Mouse (Mus musculus) cerebellum, adult 2 months (tissue): ENCODE measurements around the gene Msx2. TPM values are rescaled to one million over a fixed set of nuclear protein-coding genes. Genes with fewer than 3 reads are reported as not detected.

Source experiments
- DNase-seq, 2 experiments: peaks; one replicate each; pipeline ENCODE4 v3.0.0; 2021
- H3K27ac ChIP-seq: fragments of 200-500 bp; 2 replicates; pipeline ENCODE4 v1.5.1; 2012; ENCODE audit warnings: low read length, control low read depth, inconsistent platforms; ENCODE audit not compliant: insufficient read depth
- H3K27me3 ChIP-seq: fragments of 200-500 bp; 2 replicates; pipeline ENCODE4 v1.6.1; 2012; ENCODE audit warnings: inconsistent platforms, mild to moderate bottlenecking, low read length, moderate library complexity; ENCODE audit not compliant: control insufficient read depth, insufficient read depth
- H3K4me1 ChIP-seq: fragments of 200-500 bp; 2 replicates; pipeline ENCODE4 v1.6.1; 2011; ENCODE audit warnings: low read length; ENCODE audit not compliant: control insufficient read depth, insufficient read depth
- H3K4me3 ChIP-seq: fragments of 200-500 bp; replicated peaks from 2 replicates; pipeline ENCODE3; 2011; ENCODE audit warnings: mild to moderate bottlenecking, low read depth, low read length, control low read depth; ENCODE audit not compliant: insufficient read depth
- CTCF ChIP-seq: fragments of 200-500 bp; IDR thresholded peaks from 2 replicates; pipeline ENCODE4 v1.5.1; 2011; ENCODE audit warnings: low read depth, mild to moderate bottlenecking, control low read depth, low read length, moderate library complexity, borderline replicate concordance; ENCODE audit not compliant: insufficient read depth
- POLR2A ChIP-seq: fragments of 200-500 bp; IDR thresholded peaks from 2 replicates; pipeline ENCODE4 v1.6.1; 2011; ENCODE audit warnings: low read length, control low read depth, borderline replicate concordance; ENCODE audit not compliant: insufficient read depth
- WGBS: fragments of 180-500 bp; shearing (Covaris S2); methylation state at CpG from one replicate; pipeline ENCODE4 v1.1.7; 2018; 5-methylcytosine and 5-hydroxymethylcytosine counted together
- polyA plus RNA-seq: library from polyadenylated mRNA; depleted of rRNA; stranded (reverse); fragments of >200 nt; gene quantifications from 2 replicates; pipeline ENCODE4 v1.2.3, GENCODE M21; 2012

Msx2 gene
- polyA plus RNA-seq, 1 experiment = 6.0 TPM

DNA sequence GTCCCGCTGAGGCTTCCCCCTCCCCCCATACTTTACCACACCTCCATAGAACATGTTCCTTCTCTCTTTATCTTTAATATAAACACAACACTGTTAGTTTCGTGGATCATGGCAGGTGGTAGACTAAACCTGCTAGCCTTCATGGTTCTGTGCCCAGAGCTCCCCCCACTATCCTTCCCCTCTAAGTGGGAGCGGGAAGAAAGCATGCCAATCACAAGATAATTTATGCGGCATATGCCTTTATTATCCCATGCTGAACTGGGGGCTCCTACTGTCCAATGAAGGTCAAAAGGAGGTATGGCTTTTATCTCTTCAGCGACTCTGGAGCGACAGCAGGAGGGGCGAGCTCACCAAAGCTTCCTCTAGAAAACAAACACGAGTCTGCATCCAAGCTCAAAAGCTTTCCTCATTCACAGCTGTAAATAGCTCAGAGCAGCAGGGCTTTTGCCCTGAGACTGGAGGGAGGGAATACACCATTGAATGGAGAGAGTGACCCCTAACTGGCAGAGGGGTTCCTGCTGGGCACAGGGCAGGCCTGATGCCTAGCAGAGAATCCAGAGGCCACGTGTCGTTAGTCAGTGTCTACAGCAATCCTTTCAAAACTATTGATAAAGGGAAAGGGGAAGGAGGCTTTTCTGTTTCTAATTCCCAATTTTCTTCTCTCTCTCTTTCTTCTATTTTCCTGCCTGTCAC lies 28.8 kb upstream of the Msx2 start:
- peak in 1 of 2 experiments; percentile 11 for DNase-seq
- H3K27ac ChIP-seq = no peak overlapping the region
- H3K4me1 ChIP-seq = no peaks in the 10 kb centered on the region
- H3K4me3 ChIP-seq = no peak overlapping the region
- 7% methylated on average over 10 of the region's 10 CpGs for WGBS
- H3K27me3 ChIP-seq = no peaks in the 10 kb centered on the region; the same call in 1 of the 2 replicates
- TF ChIP-seq CTCF (no peak), POLR2A (no peak)

DNA sequence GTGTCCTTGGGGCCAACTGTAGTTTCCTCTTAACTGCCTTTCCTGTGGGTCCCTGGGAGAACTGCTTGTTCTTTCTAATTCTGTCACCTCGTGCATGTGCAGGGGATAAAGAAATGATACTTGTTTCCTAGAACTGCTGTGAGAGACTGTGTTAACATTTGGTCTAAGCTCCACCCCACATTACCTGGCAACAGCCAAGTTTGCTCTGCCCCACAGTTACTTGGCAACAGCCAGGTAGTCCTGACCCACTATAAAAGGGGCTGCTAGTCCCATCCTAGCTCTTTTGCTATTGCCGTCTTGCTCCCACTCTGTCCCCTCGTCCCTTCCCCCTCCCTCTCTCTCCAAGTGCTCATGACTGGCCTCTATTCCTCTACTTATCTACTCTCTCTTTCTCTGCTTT lies 28.2 kb upstream of the Msx2 start:
- Histone ChIP-seq H3K4me3 (no peak overlapping the region), H3K4me1 (no peaks in the 10 kb centered on the region), H3K27me3 (no peaks in the 10 kb centered on the region; the same call in 1 of the 2 replicates), H3K27ac (no peak overlapping the region)
- TF ChIP-seq POLR2A (no peak), CTCF (no peak)
- DNase-seq = no peak
- WGBS = 31% methylated on average over 3 of the region's 3 CpGs

DNA sequence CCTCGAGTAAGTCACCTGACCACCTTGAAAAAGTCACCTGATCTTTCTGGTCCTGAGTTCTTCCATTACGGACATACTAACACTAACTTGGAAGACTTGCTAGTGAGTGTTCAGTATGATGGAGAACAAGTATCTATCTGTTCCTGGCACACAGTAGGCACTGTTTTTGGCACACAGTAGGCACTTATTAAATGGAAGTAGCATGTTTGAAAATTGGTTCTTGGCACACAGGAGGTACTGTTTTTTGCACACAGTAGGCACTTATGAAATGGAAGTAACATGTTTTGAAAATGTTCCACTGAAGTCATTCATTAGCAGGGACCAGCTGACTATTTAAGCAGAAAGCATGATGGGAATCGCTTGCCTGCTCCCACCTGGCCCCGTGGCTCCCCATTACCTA lies 13.6 kb upstream of the Msx2 start:
- Histone ChIP-seq H3K27ac (no peak overlapping the region), H3K4me1 (no peaks in the 10 kb centered on the region), H3K27me3 (no peaks in the 10 kb centered on the region), H3K4me3 (no peak overlapping the region)
- no peak for DNase-seq
- TF ChIP-seq POLR2A (no peak), CTCF (no peak)
- WGBS = 64% methylated on average over 4 of the region's 4 CpGs

DNA sequence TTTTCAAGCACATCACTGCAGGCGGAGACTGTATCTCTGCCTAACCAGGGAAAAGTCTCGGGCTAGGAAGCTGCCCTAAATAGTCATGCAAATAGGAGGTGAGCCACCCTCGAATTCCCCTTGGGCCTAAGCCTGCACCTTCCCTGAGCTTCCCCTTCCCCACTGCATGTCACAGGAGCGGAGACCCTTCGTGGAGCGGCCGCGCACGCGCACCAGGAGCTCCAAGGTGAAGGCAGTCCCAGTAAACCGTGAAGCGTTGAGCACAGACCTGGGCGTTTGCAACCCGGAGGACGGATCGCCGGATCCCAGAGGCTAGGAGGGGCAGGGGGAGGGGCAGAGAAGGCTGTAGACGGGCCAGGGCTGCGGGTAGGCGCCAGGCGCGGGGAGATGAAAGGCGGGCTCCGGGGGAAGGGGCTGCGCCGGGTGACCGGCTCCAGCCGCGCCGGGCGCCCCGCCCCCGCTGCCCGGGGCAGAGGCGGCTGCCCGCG lies 2.9 kb upstream of the Msx2 start:
- peaks cover 5% of the 10 kb centered on the region; the same call in 1 of the 2 replicates for H3K27me3 ChIP-seq
- no peak for DNase-seq
- H3K4me3 ChIP-seq = peak overlapping the region; percentile 43
- no peaks in the 10 kb centered on the region for H3K4me1 ChIP-seq
- TF ChIP-seq POLR2A = no peak
- no peak for TF ChIP-seq CTCF
- under 1% methylated on average over 27 of the region's 37 CpGs for WGBS
- H3K27ac ChIP-seq = no peak overlapping the region

DNA sequence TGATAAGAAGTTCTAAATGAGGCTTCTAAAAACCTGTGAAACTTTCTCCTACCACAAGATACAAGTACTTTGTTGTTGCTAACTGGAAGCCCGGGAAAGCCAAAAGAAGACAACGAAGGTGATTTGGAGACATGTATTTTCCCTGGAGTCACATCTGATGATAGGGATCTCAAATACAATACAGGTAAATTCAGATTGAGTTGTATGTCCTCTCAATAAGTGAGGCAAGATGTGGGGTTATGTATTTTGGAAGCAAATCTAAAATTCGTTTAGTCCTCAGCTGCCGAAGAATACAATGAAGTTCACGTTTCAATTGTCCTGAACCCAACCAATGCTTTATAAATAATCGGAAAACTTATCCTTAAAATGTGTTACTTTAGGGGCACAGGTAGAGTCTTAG lies 1.6 kb upstream of the Msx2 start:
- TF ChIP-seq CTCF = no peak
- TF ChIP-seq POLR2A = no peak
- DNase-seq = no peak
- Histone ChIP-seq H3K27me3 (peaks cover 5% of the 10 kb centered on the region; the same call in 1 of the 2 replicates), H3K4me1 (no peaks in the 10 kb centered on the region), H3K27ac (no peak overlapping the region), H3K4me3 (no peak overlapping the region)
- WGBS = 42% methylated on average over 6 of the region's 6 CpGs

DNA sequence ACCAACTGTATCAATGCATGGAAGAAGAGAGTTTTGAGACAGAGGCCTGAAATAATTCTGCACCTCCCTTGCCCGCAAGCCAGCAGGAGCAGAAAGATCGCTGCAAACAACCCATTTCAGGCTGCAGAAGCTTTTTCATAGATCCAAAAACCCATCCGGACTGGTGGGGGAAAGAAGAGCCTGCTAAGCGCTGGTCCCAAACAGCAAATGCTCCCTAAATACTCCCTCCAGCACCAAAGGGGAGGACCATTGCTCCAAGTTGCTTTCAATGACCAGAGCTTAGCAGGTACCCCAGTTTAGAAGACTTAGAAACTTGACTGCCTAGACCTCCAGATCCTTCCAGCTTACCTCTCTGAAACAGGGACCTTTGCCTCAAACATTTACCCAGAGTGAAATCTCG lies 1.1 kb upstream of the Msx2 start:
- TF ChIP-seq POLR2A (no peak), CTCF (no peak)
- Histone ChIP-seq H3K4me1 (no peaks in the 10 kb centered on the region), H3K4me3 (no peak overlapping the region), H3K27me3 (peaks cover 5% of the 10 kb centered on the region; the same call in 1 of the 2 replicates), H3K27ac (no peak overlapping the region)
- 47% methylated on average over 5 of the region's 5 CpGs for WGBS
- no peak for DNase-seq

DNA sequence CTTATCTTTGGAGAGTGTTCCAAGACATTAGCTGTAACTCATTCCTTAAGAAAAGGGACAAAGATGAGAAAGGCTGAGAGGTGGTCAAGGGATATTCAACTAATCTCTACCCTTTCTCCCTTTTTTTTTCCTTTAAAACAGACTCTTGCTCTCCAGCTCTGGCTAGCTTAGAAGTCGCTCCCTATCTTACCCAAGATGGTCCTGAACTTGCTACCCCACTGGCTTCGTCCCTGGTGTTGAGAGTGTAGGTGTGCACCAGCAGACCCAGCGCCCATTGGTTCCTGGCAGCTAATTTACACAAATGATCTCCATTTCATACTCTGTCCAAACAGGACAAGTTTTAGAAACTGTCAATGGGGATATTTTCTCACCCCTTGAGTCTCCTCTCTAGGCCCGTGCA lies 417 bp upstream of the Msx2 start:
- H3K4me3 ChIP-seq = no peak overlapping the region
- peaks cover 5% of the 10 kb centered on the region; the same call in 1 of the 2 replicates for H3K27me3 ChIP-seq
- no peak overlapping the region for H3K27ac ChIP-seq
- 58% methylated on average over 4 of the region's 4 CpGs for WGBS
- no peak for TF ChIP-seq CTCF
- TF ChIP-seq POLR2A = no peak
- no peaks in the 10 kb centered on the region for H3K4me1 ChIP-seq
- no peak for DNase-seq
